Mouse (Mus musculus) bone marrow, adult 2 months (tissue): ENCODE data around the gene Slc44a5.

Experiments
- CTCF ChIP-seq: fragments of 200-500 bp; IDR thresholded peaks from 2 replicates; pipeline ENCODE4 v1.5.1; 2011; ENCODE audit warnings: low read length, control low read depth; ENCODE audit not compliant: control insufficient read depth, insufficient read depth
- POLR2A ChIP-seq: fragments of 200-500 bp; IDR thresholded peaks from 2 replicates; pipeline ENCODE4 v1.6.1; 2011; ENCODE audit warnings: low read depth, mild to moderate bottlenecking, control low read depth, low read length, borderline replicate concordance; ENCODE audit not compliant: control insufficient read depth

GRCm38 (mm10) chr3:154251486-154251885 lies 278.2 kb downstream of the Slc44a5 start:
- no peak for TF ChIP-seq POLR2A
- no peak for TF ChIP-seq CTCF
